Mouse (Mus musculus) ovary, postnatal 10 days (tissue): ENCODE results near the gene Zfp326.

ENCODE experiments used
- DNase-seq: peaks from one replicate; pipeline ENCODE4 v3.0.0; 2022; ENCODE audit warnings: low spot score

Gene Zfp326

GRCm38 (mm10) chr5:105867427-105867826, 8.9 kb upstream of the Zfp326 start:
- DNase-seq: no peak

GRCm38 (mm10) chr5:105867841-105868447, 8.4 kb upstream of the Zfp326 start:
- DNase-seq: no peak

DNA sequence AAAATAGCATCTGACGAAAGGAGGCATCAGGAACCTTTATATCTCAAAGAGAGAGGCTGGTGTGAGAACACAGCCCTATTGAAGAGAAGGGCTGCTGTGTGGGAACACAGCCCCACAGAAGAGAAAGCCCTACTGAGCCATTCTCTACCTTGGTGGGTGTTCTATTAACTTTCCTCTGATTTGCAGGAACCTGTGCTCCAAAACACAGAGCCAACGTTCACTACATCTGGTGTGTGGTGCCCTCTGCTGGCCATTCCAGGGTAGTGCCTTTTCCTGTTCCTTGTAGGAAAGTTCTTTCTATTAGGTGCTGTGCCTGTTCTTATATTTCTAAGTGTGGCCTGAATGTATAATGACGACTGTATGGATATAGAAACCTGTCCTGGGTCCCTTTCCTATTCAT, 7.8 kb upstream of the Zfp326 start:
- DNase-seq: peak; percentile 76

DNA sequence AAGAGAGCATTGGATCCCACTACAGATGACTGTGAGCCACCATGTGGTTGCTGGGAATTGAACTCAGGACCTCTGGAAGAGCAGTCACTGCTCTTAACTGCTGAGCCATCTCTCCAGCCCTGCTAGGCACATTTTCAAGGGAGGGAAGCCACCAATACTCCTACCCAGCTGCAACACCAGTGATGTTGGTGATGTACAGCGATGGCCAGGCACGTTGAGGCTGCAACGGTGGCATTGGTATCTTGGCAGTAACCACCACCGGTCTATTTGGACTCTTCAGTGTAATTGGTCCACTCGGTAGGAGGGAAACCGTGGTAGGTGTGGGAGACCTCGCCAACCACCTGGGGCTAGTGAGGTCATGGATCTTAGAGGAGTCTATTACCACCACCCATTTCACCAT, 6.6 kb upstream of the Zfp326 start:
- no peak for DNase-seq

GRCm38 (mm10) chr5:105871140-105871539, 5.2 kb upstream of the Zfp326 start:
- DNase-seq: no peak

- no peak for DNase-seq
Measured at GRCm38 (mm10) chr5:105872176-105872575, 4.2 kb upstream of the Zfp326 start.

- DNase-seq: no peak
Measured at GRCm38 (mm10) chr5:105872916-105873315, 3.4 kb upstream of the Zfp326 start.

DNA sequence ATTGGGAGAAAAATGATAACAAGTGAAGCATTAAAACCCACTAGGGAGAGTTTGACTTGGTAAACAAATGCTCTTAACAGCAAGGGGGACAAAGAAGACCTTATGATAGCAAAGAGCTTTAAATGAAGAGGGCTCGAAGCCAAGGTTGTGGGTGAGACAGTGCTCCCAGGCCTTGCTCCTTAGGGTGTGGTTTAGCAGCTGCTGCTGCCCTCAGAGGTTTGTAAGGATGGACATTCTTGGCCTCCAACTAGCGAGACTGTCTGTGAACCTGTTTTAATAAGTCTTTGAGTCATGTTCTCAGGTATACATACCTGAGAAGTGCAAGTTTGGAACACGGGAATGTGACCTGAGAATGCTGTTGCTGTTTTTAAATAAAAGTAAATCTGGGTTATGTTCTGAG, 2.6 kb upstream of the Zfp326 start:
- DNase-seq: no peak

- DNase-seq: no peak
Measured at GRCm38 (mm10) chr5:105874476-105874875, 1.9 kb upstream of the Zfp326 start.

DNA sequence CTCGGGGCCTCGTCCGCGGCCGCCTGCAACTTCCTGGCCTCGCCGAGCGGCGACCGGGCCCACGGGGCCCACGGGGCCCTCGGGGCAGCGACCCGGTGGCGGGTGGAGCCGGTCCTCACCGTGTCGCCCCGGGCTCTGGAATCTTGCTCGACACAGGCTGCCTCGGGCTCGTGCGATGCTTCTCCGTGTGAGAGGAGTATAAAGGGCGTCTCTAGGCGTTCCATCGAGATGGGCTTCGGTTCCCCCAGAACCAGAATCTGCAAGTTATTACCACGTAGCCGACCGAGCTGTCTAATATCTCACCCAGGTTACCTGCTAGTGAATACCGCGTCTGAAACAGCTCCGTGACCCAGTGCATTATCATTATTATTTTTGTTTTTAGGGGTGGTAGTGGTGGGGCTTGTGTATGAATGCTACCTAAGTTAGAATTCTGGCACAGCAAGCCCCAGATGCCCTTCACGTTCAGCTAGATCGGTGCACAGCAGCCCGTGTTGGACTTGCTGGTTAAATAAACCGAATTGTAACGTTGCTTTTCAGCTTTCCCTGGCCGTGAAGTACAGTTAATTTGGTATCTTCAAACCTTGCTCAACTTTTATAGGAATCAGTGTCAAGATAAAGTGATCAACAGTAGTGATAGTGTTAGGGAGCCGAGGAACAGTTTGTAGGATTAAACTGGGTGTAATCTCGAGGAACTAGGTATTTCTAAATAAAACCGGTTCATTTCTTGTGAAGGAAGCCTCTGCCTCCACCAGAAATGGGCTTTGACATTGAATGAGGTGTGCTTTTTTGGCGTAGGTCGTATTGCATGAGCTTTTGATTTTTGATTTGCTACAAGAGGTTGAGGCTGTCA, 785 bp downstream of the Zfp326 start:
- DNase-seq: no peak

- no peak for DNase-seq
Measured at GRCm38 (mm10) chr5:105887317-105887716, 11.0 kb downstream of the Zfp326 start.

DNA sequence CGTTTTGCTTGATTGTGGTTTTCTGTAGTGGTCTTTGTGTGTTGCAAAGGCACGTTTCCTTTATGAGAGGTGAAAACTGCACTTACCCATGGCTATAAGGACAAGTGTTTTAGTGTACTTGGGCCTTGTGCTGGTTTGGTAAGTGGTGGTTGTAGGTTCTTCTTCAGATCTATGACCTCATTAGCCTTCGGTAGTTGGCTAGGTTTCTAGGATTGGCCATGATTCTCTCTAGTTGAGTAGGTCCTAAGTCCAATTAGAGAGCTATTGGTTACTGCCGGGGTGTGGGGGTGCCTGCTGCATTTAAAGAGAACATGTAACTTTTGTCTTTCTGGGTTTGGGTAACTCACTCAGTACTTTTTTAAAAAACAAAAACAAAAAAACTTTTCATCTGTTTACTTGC, 21.8 kb downstream of the Zfp326 start:
- DNase-seq: no peak

DNA sequence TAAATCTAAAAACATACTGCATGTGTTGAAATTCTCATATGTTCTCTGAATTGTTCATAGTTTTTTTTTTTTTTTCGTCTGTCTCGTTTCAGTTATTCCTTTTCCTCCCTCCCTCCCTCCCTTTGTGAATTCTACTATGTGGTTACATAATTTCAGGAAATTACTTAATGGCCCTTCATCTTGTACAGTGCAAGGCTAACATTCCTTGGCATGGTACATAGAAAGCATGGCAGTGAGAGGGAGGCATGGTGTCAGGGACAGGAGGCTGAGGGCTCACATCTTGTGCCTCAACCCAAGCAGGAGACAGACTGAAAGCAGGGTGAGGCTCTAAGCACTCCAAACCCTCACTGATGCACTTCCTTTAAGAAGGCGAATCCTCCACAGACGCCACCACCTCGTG, 32.8 kb downstream of the Zfp326 start:
- no peak for DNase-seq

GRCm38 (mm10) chr5:105909671-105910070, 33.3 kb downstream of the Zfp326 start:
- no peak for DNase-seq

DNA sequence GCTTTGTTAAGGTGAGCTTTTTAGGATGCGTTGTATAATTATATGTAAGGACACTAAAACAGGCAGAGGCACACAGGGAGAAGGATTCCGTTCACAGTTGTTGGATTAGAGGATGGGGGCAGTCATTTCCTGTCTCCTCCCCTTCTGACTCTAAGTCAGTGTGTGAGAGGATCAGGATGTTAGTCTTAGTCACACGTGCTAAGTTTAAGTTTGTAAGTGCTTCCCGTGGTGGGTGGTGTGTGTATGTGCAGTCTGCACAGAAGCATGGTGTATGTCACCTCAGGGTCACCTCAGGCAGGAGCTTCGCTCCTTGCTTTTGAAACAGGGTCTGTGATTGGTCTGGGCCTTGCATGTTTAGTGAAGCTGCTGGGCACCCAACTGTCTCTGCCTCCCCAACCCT, 35.1 kb downstream of the Zfp326 start:
- no peak for DNase-seq

DNA sequence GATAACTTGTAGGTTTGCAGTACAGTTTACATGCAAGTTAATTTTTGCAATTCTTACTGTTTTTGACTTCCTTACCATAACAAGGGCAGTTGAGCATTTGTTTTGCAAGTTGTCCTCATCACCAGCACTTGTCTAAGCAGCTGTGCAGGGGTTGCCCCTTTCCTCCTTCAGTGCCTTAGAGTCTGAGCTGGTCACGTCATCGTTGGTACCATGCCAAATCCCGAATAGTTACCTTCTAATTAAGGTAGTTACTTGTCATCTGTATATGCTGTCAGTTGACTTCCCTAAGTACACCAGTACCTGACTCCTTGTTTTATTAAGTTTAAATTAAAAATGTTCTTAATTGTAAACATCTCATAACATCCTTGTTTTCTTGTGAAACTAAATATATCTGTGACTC, 41.0 kb downstream of the Zfp326 start:
- DNase-seq: no peak

DNA sequence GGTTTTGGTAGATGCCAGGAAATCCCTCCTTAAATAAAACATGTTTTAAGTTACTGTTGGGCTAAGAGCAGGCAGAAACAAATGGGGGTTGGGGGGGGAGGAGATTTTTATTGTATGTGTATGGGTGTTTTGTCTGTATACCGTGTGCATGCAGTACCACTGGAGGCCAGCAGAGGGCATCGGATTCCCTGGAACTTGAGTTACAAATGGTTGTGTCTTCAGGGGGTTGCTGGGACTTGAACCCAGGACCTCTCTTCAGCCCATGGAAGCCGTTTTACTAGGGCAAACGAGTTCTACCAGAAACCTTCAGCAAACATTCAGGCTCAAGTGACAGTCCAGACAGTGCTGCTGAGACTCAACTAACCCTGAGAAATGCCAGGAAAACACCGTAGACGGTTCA, 41.9 kb downstream of the Zfp326 start:
- DNase-seq: no peak

GRCm38 (mm10) chr5:105922818-105923487, 46.6 kb downstream of the Zfp326 start:
- no peak for DNase-seq

DNA sequence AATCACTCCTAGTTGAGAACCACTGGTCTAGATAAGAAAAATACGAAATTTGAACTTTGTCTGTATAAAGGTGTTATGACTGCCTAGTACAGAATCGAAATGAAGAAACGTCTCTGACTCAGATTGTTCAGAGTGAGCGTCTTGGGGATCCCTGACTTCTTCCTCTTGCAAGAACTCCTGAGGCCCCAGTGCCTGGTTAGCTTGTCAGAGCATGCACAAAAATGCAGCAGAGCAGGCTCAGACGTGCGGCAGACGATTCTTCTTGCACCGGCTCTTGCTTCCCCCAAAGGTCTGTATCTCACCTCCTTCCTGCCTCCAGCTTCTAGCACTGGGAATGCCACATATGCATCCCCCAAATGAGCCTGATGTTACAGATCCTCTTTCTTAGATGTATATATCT, 48.0 kb downstream of the Zfp326 start:
- no peak for DNase-seq

DNA sequence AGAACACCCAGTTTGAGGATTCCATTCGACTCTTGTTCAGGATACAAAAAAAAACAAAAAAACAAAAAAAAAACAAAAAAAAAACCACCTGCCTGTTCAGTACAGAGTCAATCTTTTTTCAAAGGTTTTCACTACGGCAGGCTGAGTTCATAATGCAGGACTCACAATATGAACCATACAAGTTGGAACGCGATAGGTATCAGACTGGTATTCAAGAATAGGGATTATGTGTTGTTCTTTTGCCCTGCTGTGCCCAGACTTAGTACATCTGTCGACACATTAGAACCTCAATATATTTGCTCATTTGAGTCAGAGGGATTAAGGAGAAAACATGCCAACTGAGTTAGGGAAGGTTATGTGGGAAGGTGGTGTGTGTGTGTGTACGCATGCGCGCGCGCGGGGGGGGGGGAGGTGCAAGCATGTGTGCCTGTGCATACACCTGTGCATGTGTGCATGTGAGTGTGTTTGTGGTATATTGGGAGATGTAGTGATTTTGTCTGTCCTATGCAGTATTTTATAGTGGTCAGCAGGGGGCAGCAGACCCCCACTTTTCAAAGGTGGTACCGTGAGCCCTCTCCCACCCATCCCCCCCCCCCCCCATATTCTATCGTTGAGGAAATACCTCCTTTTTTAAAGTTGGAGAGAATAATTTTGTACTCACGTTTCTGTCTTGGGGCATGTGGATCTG, 49.3 kb downstream of the Zfp326 start:
- DNase-seq: no peak

DNA sequence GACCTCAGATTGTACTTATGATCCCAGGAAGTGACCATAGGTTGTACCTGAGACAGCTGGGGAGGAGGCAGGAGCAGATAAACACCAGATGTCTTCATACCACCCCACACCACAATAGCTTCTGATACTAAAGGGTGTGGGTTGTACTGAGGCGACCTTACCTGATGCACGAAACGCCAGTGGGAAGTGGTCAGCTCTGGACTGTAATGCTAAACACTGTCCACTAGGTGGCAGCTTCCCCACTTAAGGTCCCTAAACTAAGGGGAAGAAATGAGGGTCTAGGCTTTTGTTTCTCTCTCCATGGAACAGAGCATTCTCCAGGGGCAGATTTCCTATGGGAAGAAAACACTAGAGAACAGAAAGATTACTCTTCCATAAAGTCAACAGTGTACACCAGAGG, 53.9 kb downstream of the Zfp326 start:
- DNase-seq: no peak

DNA sequence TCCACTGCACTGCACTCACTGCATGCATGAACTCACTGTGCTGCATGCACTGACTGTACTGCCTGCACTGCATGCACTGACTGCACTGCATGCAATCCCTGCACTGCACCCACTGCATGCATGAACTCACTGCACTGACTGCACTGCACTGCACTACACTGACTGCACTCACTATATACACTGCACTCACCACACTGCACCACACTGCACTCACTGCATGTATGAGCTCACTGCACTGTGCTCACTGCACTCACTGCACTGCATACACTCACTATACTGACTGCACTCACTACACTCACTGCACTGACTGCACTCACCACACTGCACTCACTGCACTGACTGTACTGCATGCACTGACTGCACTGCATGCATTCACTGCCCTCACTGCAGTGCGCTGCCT, 56.0 kb downstream of the Zfp326 start:
- no peak for DNase-seq

- no peak for DNase-seq
Measured at GRCm38 (mm10) chr5:105941951-105942350, 65.6 kb downstream of the Zfp326 start.
